Mouse (Mus musculus) granulocyte monocyte progenitor cell, adult 5-6 weeks (primary cell): ENCODE measurements around the gene Mdga1. TPM values are rescaled to one million over a fixed set of nuclear protein-coding genes. Genes with fewer than 3 reads are reported as not detected.

Source experiments
- ATAC-seq: replicated peaks from 2 replicates; pipeline ENCODE4 v1.8.0; 2016; ENCODE audit warnings: mild to moderate bottlenecking, moderate TSS enrichment, inconsistent platforms; ENCODE audit not compliant: poor library complexity, severe bottlenecking
- total RNA-seq, 2 experiments: library from RNA; stranded (forward) in 1 of 2; stranded (reverse) in 1 of 2; fragments of 200-712, 200-1000 nt in 1 of 2; fragments of >200 nt in 1 of 2; fragmentation: Nextera tagmentation in 1 of 2; gene quantifications; 2 replicates each; pipeline ENCODE4 v1.2.3; 2014 to 2017

The Mdga1 gene
- total RNA-seq, 2 experiments from 2014 or later: 7.8 to 14.8 TPM

DNA sequence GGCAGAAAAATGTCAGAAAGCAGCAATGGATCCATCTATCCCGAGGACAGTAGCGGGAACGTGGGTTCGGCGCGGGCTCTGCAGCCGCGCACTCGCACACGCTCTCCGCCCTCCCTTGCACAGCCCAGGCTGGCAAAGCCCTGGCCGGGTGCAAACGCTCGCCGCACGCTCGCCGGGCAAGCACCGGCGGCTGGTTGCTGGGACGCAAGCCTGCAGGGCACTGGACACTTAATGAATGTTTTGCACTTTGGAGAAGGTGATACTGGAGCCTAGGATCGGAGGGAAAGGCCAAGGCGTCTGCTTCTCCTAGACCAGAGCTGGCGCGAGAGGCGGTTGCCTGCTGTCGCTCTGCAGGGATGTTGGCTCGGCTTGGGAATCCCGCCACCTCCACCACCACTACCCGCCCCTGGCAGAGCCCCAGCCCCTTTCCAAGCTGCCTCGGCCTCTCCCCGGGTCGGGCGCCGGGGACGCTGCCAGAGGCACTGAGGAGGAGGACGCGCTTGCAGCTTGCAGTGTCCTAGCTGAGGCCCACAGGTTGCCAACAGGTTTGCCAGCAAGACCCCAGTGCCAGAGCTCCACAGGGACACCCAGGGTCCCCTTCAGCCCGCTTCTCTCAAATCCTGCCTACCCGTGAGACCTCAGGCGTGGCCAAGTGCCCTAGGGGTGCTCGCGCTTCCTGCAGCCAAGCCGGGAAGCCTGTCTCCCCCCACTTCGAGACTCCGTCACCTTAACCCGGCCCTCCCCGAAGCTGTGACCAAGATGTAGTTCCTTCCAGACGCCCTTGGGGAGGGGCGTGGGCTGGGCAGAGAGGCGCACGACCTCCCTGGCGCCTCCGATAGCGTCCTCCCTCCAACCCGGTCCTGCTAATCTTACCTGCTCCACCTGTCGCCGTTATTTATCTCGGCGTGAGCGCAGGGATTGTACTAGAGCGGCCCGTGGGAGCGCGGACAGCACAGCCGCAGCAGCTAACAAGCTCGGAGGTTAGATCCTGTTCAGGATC is 80.6 kb downstream of the Mdga1 start:
- peak; percentile 6; the same call in 1 of the 2 replicates for ATAC-seq

DNA sequence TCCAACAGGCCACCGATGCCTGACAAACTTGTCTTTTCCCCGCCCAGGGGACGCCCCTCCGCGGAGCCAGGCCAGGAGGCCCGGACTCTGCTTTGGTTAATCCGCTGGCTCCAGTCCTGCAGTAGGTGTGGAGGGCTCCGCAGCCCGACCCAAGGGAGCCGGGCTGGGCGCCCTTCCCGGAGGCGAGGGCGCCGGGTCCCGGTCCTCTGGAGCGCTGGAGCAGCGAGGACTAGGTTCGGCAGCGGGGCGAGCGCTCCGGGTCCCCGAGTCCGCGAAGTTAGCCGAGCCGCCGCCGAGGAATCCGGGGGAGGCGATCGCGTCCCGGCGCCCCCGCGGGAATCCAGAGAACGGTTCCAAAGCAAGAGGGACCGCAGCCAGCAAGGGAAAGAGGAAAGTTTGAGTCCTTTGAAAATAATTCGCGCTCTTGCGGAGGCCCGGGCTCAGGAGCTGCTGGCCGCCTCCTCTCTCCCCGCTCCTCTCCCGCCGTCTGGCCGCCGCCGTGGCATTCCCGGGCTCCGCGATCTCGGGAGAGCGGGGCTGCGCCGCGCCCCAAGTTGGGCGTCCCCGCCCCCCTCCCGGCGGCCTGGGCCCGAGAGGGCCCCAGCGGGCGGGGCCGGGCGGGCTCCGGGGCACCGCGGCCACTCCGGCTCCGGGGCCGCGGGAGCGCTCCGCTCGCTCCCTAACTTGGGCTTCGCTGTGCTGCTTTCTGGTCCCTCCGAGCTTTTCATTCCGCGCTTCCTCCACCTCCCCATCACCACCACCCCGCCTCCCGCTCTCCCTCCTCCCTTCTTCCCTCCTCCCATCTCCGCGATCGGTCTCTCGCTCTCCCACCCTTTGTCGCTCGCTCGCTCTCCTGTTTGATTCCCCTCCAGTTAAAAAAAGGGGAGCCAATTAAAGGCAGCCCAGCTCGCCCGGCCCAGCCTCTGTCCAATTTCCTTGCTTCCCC is 81.7 kb downstream of the Mdga1 start:
- no peak; the same call in 1 of the 2 replicates for ATAC-seq

DNA sequence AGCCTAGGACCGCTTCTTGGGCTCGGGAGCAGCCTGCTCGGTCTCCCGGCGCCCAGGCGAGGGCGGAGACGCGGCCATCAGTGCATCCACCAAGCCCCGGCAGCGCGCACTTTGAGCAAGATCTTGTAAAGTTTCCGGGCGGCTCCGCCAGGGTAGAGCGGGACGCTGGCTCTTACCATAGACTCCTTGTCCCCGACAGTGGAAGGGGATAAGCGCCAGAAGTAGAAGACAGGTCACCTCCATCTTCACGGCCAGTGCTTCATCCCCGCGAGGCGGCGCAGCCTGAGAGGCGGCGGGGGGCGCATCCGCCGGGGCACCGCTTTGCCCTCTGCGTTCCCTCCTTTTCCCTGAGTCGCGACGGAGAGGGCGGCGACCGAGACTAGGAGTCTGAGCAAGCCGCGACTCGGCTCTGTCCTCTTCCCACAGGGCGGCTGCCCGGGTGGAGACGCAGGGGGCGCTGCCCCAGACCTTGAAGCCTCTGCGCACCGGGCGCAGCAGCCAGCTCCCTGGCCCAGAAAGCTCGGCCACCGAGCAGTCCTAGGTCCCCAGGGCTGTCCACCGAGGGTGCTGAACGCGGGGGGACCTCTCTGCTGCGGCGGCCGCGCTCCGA is 82.5 kb downstream of the Mdga1 start:
- ATAC-seq: peak; percentile 42

DNA sequence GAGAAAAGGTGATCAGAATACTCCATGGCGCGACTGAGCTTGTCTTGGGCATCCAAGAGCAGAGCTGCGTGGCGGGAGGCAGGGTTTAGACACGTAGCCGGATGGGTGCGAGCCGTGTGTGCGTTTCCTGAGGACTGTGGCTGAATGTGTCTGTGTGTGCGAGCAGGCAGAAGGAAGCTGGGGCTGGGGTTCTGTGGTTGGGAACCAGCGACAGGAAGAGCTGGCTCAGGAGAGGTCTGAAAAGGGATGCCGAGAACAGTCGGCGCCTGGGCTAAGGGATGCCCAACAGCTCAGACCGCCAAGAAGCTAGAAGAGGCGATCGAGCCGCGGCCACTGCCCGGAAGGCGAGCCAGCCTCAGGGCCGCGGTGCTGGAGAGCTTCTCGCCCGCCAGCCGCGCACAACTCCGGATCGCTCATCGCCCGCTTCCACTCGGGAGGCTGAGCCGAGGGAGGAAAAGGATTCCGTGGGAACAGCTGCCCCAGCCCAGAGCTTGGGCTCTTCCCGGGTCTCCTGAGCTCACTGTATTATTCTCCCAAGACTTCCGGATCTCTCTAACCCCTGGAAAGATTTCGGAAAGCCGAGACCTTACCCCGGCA is 83.1 kb downstream of the Mdga1 start:
- ATAC-seq: peak; percentile 23; the same call in 1 of the 2 replicates

DNA sequence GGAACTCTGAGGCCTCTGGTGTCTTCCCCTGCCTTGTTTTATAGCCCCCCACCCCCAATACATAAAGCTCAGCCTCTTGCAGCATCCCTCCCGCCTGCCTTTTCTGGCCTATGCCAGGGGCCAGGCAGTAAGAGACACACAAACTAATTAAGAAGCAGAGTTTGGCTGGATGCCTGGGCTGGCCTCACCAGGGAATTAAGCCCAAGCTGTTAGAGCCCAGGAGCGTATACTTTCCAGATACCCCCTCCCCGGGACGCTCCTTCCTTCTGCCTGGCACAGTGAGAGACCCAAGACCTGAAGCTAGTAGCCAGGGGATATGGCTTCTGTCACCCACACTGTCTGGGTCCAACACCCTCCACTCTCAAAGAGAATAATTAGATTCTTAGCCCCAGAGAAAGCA is 83.8 kb downstream of the Mdga1 start:
- no peak for ATAC-seq

DNA sequence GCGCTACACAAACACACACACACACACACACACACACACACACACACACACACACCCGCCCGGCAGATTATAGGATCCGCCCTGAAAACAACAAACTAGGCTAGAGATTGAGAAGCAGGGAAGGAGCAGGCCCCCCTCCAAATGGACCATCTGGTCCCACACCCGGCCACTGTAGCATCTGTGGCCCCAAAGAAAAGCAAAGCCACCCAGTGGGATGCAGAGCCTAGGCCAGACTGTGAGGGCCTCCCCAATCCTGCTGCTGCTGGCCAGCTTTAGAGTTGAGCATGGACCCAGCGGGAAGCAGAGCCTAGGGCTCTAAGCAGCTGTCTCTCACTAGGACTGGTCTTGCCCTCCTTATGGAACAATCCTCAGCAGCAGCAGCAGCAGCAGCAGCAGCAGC is 85.3 kb downstream of the Mdga1 start:
- ATAC-seq: no peak

DNA sequence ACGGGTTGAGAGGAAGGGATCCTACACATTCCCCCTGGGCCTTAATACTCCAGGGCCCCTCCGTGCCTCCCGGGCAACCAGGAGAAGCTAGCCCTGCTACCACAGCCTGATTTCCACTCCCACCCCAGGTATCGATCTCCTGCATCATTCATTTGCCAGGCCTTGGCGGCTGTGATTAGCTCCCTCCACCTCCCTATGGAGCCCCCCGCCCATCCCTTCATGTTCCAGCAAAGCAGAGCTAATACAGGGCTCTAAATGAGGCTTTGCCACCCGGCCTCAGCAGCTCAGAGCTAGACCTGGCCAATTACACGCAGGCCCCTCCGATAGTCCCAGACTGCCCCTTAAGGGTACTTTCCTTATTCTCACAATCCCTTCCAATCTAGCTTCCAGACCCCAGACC is 86.5 kb downstream of the Mdga1 start:
- ATAC-seq: no peak

DNA sequence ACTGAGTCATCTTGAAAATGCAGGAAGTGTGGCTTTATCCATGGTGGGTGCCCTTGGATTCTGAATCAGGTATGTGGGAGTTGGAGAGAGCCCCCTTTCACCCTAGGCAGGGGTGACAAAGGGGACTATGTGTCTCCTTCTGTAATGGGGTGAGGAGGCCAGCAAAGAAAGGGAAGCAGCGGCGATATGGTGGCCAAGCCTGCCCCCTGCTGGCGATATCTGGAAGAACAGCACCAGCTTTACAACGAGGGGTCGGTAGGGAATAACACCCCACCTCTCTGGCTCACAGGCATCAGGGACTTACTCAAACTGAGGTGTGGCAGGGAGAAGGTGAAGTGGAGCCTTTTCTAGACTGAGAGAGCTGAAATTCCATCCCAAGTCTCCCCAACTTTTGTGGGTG is 87.0 kb downstream of the Mdga1 start:
- peak; percentile 45 for ATAC-seq

DNA sequence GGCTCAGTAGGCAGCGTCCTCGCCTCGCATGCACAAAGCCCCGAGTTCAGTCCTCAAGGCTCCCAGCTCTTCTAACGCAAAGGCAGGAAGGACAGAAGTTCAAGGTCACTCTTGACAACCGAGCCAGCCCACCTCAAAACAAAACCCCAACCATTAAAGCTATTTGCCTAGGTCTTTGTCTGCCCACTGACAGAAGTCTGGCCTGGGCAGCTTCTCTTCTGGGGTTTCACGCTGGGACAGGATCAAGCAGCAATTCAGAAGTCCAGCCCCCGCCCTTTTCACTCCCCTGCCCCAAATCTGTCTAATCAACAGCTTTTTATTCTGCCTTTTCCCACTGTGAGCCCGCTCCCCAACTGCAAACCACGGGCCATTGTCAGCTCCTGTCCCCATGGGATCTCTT is 89.6 kb downstream of the Mdga1 start:
- no peak for ATAC-seq

DNA sequence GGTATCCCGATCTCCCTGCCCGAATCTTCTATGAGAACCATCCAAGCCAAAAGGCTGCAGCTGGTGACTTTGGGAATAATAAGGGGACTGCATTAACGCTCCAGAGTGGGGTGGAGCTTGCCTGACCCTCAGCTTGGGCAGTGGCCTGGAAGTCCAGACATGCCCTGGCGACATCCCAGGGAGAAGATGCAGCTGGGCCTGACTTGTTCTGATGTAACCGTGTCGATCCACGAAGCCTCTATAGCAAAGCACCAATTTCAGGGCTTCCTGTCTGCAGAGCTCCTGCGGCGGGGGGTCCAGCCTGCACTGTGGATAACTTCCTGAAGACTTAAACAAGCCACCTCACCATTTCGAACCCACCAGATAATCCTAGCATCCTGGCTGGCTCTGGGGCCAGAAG is 90.9 kb downstream of the Mdga1 start:
- no peak for ATAC-seq

DNA sequence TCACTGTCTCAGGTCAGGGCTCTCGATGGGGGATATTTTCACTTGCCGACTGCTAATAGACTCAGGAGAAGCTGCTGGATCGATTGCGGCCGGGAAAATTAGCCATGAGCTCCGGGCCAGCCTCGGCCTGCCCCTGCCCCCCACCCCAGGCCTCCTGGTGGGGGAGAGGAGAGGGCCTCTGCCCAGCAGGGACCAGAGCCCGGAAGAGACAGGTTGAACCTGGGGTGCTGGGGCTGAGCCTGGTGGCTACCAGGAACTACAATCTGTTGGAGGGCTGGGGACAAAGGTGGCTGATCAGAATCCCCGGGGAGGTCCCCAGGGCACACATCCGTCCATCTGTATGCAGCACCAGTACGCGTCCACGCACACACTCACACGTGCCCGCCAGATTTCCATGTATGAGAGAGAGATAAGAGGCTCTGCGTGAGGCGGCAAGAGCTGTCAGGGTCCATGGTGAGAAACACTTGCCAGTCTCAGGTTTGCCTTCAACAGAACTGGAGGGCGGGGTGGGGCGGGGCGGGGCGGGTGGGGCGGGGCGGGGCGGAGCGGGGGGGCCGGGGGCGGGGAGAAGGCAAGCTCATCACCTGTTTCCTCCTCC is 95.7 kb downstream of the Mdga1 start:
- ATAC-seq: no peak

DNA sequence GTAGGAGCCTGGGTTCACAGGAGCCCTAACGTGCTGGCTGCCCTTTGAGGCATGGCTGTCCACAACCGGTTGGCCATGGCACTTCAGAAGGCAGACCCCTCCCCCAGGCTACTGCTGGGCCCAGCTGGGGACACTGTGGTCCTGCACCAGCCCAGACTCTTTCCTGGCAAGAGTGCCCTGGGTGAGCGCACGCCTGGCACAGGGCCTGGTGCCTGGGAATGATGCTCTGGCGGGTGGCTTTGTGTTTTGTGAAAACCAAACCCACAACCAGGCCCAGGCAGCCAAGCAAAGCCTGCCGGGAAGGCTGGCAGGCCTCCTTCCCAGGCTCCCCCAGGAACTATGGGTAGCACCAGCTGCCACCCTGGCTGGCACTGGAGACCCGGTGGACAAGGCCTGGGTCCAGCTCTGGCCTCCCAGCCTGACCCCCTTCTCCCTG is 96.3 kb downstream of the Mdga1 start:
- ATAC-seq: no peak

DNA sequence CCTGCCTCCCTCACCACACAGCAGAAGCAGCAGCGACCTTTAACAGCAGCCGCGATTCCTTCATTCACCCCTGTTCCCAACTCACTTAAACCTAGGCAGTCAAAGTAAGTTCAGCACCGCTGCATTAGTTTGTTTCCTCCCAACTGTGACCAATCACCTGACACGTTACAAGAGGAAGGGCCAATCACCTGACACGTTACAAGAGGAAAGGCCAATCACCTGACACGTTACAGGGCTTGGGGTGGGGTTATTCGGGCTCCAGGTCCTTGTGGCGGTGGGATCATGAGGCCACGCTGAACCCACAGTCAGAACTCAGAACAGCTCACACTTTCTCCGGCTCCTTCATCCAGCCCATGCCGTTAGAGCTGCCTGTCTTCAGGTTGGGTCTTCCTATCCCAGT is 99.6 kb downstream of the Mdga1 start:
- ATAC-seq: no peak

DNA sequence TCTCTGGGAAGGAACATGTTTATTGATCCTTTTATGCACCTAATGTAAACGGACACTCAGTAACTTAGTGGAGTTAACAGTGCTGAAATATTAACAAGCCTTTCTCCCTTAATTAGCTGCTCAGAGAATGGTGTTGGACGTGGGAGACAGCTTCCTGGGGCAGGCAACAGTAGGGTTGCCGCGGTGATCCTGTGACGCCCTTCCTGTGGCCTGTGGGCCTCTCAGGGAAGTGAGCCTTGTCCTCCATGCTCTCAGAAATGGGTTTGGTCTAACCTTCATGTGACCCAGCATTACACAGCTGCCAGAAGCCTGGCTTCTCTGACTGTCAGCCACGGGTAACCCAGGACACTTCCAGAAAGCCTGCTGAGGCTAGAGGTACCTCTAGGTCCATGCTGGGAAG is 104.0 kb downstream of the Mdga1 start:
- ATAC-seq: peak; percentile 27

DNA sequence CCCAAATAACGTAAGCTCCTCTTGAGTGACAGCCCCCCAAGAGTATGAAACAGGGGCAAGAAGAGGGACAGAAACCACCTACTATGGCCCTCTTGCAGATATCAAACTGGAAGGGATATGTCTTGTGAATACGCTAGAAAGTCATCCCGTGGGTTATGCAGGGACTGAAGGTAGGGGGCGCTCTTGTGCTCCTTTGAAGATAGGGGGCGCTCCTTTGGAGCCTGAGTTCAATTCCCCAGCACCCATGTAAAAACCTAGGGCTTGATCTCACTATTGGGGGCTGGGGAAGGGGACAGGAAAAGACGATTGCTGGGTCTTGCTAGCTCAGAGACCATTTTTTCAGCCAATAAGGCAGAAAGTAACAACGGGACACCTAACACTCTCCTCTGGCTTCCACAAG is 105.4 kb downstream of the Mdga1 start:
- ATAC-seq: no peak

DNA sequence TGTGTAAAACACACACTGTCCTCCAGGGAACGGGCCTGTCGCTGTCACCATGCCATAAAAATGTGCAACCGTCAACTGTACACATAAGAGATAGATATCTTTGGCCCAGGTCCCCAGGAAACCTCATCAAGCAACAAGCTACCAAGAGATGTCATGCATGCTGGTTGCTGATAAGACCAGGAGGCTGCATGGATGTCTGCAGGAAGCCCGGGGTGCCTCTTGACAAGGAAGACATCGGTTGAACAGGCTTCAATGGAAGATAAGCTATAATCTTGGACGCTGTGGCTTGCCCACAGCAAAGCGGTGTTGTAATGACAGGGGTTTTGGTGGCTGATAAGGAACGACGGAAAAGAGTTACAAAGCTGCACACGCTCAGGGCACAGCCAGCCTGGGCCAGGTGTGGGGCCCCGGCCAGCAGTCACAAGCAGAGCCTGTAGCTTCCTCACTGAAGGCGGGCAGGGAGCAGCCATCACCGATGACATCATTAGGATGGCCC is 110.1 kb downstream of the Mdga1 start:
- peak; percentile 71 for ATAC-seq

DNA sequence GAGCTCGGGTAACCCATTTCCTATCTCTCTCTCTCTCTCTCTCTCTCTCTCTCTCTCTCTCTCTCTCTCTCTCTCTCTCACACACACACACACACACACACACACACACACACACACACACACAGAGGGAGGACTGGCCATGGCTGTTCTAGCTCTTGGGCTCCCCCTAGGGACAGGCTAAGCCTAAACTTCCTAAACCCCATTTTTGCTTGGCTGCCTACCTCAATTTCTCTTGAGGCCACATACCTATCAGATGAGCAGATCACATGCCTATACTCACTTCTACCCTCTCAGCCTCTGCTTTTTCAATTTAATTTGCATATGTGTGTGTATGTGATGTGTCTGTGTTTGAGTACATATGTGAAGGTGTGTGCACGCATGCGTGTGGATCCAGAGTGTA is 111.1 kb downstream of the Mdga1 start:
- ATAC-seq: no peak

DNA sequence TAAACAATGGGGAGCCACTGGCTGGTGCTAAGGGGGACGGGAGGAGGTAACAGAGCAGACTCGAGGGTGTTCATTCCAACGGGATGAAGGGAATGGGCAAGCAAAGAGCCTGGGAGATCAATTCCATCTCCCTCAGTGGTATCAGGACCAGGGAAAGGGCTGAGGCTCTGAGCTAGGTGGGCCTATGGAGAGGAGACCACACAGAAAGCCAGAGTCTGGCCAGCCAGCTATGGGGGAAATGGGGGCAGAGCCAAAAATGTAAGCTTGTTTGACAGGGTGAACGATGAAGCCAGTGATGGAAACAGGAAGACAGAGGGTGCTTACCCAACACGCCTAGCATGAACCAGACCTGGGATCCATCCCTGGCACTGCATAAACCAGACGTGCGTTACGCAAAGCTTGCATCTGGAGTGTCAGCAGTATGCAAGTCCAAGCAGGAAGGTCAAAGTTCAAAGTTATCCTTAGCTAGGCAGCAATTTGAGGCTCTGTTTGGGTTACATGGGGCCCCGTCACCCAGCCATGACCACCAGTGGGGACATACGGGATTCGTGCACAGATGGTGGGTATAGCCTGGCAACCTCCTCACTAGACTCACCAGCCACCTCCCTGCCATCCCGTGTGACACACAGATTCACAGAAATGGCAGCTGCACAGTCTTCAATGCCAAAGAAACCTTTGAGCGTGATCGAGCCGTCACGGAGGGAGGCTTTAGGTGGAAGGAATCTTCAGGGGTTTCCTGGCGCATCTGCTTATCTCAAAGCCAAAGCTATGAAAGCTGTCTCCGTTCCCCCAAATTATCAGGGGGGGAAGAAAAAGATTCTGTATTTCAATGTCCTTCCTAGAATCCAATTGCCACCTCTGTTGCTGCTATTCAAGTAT is 113.9 kb downstream of the Mdga1 start:
- peak; percentile 39 for ATAC-seq

DNA sequence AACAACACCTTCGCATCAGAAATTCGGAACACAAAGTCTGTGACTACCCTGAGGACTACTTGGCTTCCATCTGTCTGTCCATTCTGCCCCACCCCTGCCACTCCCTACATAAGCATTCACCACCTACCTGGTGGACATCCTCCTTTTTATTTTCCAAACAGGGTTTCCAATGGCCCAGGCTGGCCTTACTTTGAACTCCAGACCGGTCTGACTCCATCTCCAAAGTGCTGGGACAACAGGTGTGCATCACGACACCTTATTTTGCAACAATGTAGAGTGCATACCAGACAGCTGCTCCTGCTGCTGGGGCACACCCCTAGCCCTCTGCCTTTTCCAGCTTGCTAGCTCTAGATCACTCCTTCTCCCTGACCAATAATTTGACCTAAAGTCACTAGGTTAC is 115.1 kb downstream of the Mdga1 start:
- ATAC-seq: no peak
